Mouse (Mus musculus) cortical plate, adult 2 months (tissue): ENCODE results near the gene Ndufaf5.

ENCODE experiments used
- CTCF ChIP-seq: fragments of 200-500 bp; IDR thresholded peaks from 2 replicates; pipeline ENCODE4 v1.5.1; 2011; ENCODE audit warnings: mild to moderate bottlenecking, control low read depth, low read length; ENCODE audit not compliant: insufficient read depth; ENCODE audit errors: extremely low read depth
- POLR2A ChIP-seq: fragments of 200-500 bp; IDR thresholded peaks from 2 replicates; pipeline ENCODE4 v1.6.1; 2011; ENCODE audit warnings: mild to moderate bottlenecking, low read length, control low read depth; ENCODE audit not compliant: insufficient read depth; ENCODE audit errors: extremely low read depth

GRCm38 (mm10) chr2:140170803-140171553 lies 529 bp downstream of the Ndufaf5 start:
- TF ChIP-seq CTCF (no peak), POLR2A (no peak)
